Mouse (Mus musculus): ENCODE measurements around the gene Amacr.

DNA sequence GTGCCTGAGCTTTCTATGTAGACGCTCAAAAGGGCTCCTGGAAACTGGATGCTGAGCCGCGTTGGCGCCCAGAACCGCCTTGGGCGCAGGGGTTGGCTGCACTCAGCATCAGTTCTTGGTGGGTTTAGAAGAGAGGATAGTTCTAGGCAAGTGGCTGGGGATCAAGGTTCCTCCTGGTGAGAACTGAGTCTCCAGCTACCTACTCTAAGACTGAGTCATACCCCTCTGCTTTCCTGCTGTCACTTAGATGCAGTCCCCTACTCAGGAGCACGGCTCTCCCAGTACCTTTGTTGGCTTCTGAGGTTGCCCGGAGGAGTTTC, 55.8 kb downstream of the Amacr start:
- TF ChIP-seq CTCF (IDR thresholded peaks at IDR 0.05; ENCODE audit: extremely low read depth, insufficient read depth, insufficient read length, insufficient replicate concordance), result no peak
- TF ChIP-seq POLR2A (IDR thresholded peaks at IDR 0.05; ENCODE audit: low read depth, low read length), result no peak
